Mouse (Mus musculus) liver, embryonic 14.5 days (tissue): ENCODE measurements around the gene D230025D16Rik. TPM values are rescaled to one million over a fixed set of nuclear protein-coding genes. Genes with fewer than 3 reads are reported as not detected.
"Not testable (repeated sequence)": the region's sequence is repeated elsewhere in the genome, so short reads cannot be mapped to it uniquely, and the experiment has no call there.

ENCODE experiments used
- ATAC-seq: fragments of 200-750 bp; cut with Nextera tagmentation; 2 replicates; pipeline ENCODE4 v1.8.0; 2017; ENCODE audit warnings: moderate number of reproducible peaks, mild to moderate bottlenecking, moderate library complexity; ENCODE audit not compliant: insufficient read depth
- DNase-seq, 3 experiments: peaks; one replicate each; pipeline ENCODE4 v3.0.0-alpha.2; 2012 to 2013; ENCODE audit warnings: low read depth in 3 of 3, low spot score in 3 of 3
- H3K27ac ChIP-seq: fragments of 300-500 bp; sonication (generic); 2 replicates; pipeline ENCODE4 v1.5.1; 2014; ENCODE audit warnings: moderate library complexity, mild to moderate bottlenecking, control low read depth, inconsistent platforms
- H3K27me3 ChIP-seq: fragments of 300-500 bp; sonication (generic); 2 replicates; pipeline ENCODE4 v1.6.1; 2014; ENCODE audit warnings: mild to moderate bottlenecking, low read length, moderate library complexity; ENCODE audit not compliant: control insufficient read depth, insufficient read depth
- H3K36me3 ChIP-seq: fragments of 300-500 bp; sonication (generic); replicated peaks from 2 replicates; pipeline ENCODE4 v1.6.1; 2014; ENCODE audit warnings: low read depth; ENCODE audit not compliant: control insufficient read depth, insufficient read depth
- H3K4me1 ChIP-seq, 2 experiments: fragments of 200-500 bp in 1 of 2; fragments of 300-500 bp in 1 of 2; sonication (generic) in 1 of 2; replicated peaks; 2 replicates each; pipeline ENCODE4 v1.6.1; 2012 to 2014; ENCODE audit warnings: antibody characterized with exemption in 1 of 2, inconsistent platforms in 1 of 2, low read length in 1 of 2; ENCODE audit not compliant: control insufficient read depth in 2 of 2, insufficient read depth in 2 of 2
- H3K4me2 ChIP-seq: fragments of 300-500 bp; sonication (generic); 2 replicates; pipeline ENCODE4 v1.6.1; 2014; ENCODE audit warnings: low read depth, mild to moderate bottlenecking, control low read depth, moderate library complexity
- H3K4me3 ChIP-seq, 2 experiments: fragments of 200-500 bp in 1 of 2; fragments of 300-500 bp in 1 of 2; sonication (generic) in 1 of 2; 2 replicates each; pipeline ENCODE4 v1.5.1; 2012 to 2014; ENCODE audit warnings: low read depth in 2 of 2, low read length in 2 of 2, mild to moderate bottlenecking in 2 of 2, control low read depth in 1 of 2, inconsistent platforms in 1 of 2, moderate library complexity in 1 of 2; ENCODE audit not compliant: insufficient read depth in 1 of 2
- H3K9ac ChIP-seq: fragments of 300-500 bp; sonication (generic); replicated peaks from 2 replicates; pipeline ENCODE4 v1.6.1; 2014; ENCODE audit warnings: mild to moderate bottlenecking, control low read depth, moderate library complexity
- H3K9me3 ChIP-seq: fragments of 300-500 bp; sonication (generic); 2 replicates; pipeline ENCODE4 v1.6.1; 2016; ENCODE audit warnings: low read length, mixed read lengths; ENCODE audit not compliant: control insufficient read depth
- CTCF ChIP-seq: IDR thresholded peaks from 2 replicates; pipeline ENCODE4 v1.5.1; 2016; ENCODE audit warnings: antibody characterized with exemption, low read depth, control low read depth
- EP300 ChIP-seq: IDR thresholded peaks from 2 replicates; pipeline ENCODE4 v1.6.1; 2016; ENCODE audit warnings: antibody characterized with exemption, low read depth
- WGBS: fragments of 180-500 bp; shearing (Covaris S2); extraction: QIAGEN DNeasy Blood & Tissue Kit; methylation state at CpG from one replicate; pipeline ENCODE4 v1.1.7; 2014; ENCODE audit not compliant: insufficient replicate concordance; 5-methylcytosine and 5-hydroxymethylcytosine counted together
- polyA plus RNA-seq, 2 experiments: library from polyadenylated mRNA; depleted of rRNA in 1 of 2; stranded (reverse) in 1 of 2; unstranded in 1 of 2; fragments of >200 nt; fragmentation: Nextera tagmentation in 1 of 2; extraction: Ambion mirVana in 1 of 2; gene quantifications; 2 replicates each; pipeline versions ENCODE4 v1.2.1 to v1.2.3; 2012 to 2014

The D230025D16Rik gene
- polyA plus RNA-seq, 2 experiments: 11.9 to 14.7 TPM

- Histone ChIP-seq H3K9ac (no peak overlapping the region), H3K4me2 (no peak overlapping the region), H3K4me3 (no peak overlapping the region), H3K27me3 (no peaks in the 10 kb centered on the region), H3K4me1 (peaks cover 11 to 14% of the 10 kb centered on the region in 2 experiments), H3K9me3 (no peaks in the 10 kb centered on the region), H3K27ac (no peak overlapping the region), H3K36me3 (peaks cover 10% of the 10 kb centered on the region)
- WGBS: 67% methylated on average over 12 of the region's 12 CpGs
- TF ChIP-seq CTCF (no peak), EP300 (no peak)
- no peak for ATAC-seq
- DNase-seq: no peak
Observed at GRCm38 (mm10) chr8:105231503-105232320, 6.8 kb downstream of the D230025D16Rik start.

- H3K9ac ChIP-seq, DNase-seq, ATAC-seq, H3K4me3 ChIP-seq, H3K27ac ChIP-seq, H3K27me3 ChIP-seq, H3K36me3 ChIP-seq, H3K9me3 ChIP-seq, H3K4me2 ChIP-seq: not testable (repeated sequence)
- peaks cover 11 to 12% of the 10 kb centered on the region in 2 experiments for H3K4me1 ChIP-seq
- 79% methylated on average over 4 of the region's 4 CpGs for WGBS
Observed at GRCm38 (mm10) chr8:105232321-105232693, 7.4 kb downstream of the D230025D16Rik start.

GRCm38 (mm10) chr8:105233126-105233935 is 8.4 kb downstream of the D230025D16Rik start:
- 58% methylated on average over 1 of the region's 1 CpGs for whole genome bisulfite sequencing
- Histone ChIP-seq H3K4me1 (peaks cover 11 to 14% of the 10 kb centered on the region in 2 experiments), H3K9ac (no peak overlapping the region; the same call in 1 of the 2 replicates), H3K27ac (no peak overlapping the region), H3K27me3 (no peaks in the 10 kb centered on the region), H3K4me3 (no peak overlapping the region), H3K9me3 (no peaks in the 10 kb centered on the region), H3K36me3 (peaks cover 10% of the 10 kb centered on the region), H3K4me2 (peak overlapping the region; percentile 41)
- TF ChIP-seq CTCF: no peak
- TF ChIP-seq EP300: no peak
- no peak for DNase-seq
- ATAC-seq: no peak; the same call in 1 of the 2 replicates

GRCm38 (mm10) chr8:105235206-105235605 is 10.3 kb downstream of the D230025D16Rik start:
- no peak overlapping the region for H3K27ac ChIP-seq
- H3K27me3 ChIP-seq: no peaks in the 10 kb centered on the region
- H3K36me3 ChIP-seq: peaks cover 21% of the 10 kb centered on the region
- DNase-seq: no peak
- H3K4me1 ChIP-seq: peaks cover 11 to 14% of the 10 kb centered on the region in 2 experiments
- H3K9me3 ChIP-seq: no peaks in the 10 kb centered on the region
- H3K4me2 ChIP-seq: no peak overlapping the region
- 81% methylated on average over 1 of the region's 1 CpGs for WGBS
- no peak overlapping the region for H3K4me3 ChIP-seq
- TF ChIP-seq CTCF (no peak), EP300 (no peak)
- no peak for ATAC-seq
- H3K9ac ChIP-seq: no peak overlapping the region

GRCm38 (mm10) chr8:105237442-105238142 is 12.6 kb downstream of the D230025D16Rik start:
- Histone ChIP-seq H3K9ac (no peak overlapping the region), H3K4me2 (no peak overlapping the region), H3K36me3 (peaks cover 27% of the 10 kb centered on the region), H3K9me3 (no peaks in the 10 kb centered on the region), H3K4me3 (no peak overlapping the region), H3K27ac (no peak overlapping the region), H3K27me3 (no peaks in the 10 kb centered on the region), H3K4me1 (peaks cover 11% of the 10 kb centered on the region in 2 experiments)
- DNase-seq: no peak
- TF ChIP-seq EP300 (no peak), CTCF (no peak)
- no peak for ATAC-seq
- WGBS: 72% methylated on average over 14 of the region's 14 CpGs
